Mouse (Mus musculus): ENCODE data around the gene Vps26a.
"Not testable (repeated sequence)": the region's sequence is repeated elsewhere in the genome, so short reads cannot be mapped to it uniquely, and the experiment has no call there.

Gene Vps26a

DNA sequence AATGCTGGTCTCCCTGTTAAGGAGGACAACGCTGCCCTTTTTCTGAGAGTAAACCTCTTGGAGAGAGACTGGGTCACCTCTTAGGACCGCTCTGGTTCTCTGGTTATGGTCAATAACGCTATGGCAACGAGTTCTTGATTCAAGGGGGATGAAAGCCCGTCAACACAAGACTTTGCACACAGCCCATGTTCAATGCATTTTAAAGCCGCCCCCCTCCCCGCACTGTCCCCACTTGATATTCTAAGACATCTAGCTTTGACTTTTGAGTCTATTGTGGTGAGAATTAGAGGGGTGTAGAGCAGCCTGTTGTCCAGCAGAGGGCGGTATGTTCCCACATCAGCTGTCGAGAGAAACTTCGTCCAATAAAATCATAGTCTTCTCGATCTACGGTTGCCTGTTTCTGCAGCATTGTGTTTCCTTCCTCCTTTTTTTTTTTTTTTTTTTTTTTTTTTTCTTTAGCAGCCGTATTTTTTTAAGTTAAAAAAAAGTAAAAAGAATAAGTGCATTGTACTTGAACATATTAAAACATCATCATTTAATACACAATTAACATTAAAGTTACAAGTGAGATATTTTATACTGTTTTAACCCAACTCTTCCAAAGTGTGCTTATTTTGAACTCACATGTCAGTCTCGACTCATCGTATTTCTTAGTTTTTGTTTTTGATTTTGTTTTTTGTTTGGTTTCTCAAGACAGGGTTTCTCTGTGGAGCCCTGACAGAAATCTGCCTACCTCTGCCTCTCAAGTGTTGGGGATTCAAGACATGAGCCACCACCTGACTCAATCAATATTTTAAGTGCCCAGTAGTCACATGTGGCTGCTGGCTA, 13.7 kb upstream of the Vps26a start:
- DNase-seq = peak; percentile 58 to 59

DNA sequence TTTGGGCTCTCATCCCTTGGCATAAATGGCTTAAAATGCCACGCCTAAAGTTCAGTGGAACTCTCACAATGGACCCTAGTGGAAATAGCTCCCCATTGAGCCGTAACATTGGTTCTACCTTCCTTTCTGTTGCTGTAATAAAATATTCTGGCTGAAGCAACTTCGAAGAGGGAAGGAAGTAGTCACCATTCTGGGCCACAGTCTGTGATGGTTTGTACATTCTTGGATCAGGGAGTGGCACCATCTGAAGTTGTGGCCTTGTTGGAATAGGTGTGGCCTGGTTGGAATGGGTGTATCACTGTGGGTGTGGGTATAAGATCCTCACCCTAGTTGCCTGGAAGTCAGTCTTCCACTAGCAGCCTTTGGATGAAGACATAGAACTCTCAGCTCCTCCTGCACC, 5.1 kb upstream of the Vps26a start:
- not testable (repeated sequence) for DNase-seq

DNA sequence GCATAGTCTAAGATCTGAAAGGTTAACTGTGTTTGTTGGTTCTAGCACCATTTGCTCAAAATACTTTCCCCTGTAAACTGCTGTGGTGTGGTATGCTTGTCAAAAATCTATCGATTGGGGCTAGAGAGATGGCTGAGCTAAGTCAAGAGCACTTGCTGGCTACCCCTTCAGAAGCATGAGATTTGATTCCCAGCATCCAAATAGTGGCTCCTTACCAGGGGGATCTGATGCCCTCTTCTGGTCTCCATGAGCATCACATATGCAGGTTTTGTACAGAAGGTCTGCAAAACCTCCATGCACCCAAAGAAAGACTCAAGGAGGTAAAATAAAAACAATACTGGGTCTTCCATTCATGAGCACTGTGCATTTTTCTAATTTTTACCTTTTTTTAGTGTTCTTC, 1.7 kb upstream of the Vps26a start:
- DNase-seq = peak; percentile 65 to 71

DNA sequence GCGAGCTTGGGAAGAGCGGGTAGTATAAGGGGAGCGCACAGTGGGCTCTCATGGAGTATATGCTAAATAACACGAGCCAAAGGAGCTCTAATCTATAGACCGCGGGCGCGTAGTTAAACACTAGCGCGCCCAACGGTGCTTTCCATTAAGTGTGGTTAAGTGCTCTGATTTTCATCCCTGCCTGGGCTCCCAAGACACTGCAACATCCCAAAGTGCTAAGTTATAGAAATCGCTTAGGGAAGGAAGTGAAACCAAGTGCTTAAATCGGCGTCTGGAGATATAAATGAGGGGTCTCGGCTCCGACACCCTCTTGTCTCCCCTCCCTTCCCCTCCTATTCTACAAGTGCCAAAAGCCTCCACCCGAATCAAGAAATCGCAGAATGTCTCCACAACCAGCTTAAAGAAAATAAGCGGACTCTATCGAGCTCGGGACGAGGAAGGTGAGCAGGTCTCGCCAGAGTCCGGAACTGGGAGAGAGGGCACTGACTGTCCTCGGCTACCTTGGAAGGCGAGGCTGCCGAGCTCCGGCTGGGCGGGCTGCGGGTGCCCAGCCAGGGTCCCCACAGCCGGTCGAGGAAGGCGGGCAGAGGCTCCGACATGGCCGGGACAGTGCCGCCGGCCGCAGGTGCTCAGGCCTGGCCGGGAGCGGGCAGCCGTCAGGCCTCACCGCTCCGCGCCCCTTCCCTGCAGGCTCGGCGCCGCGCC, 575 bp downstream of the Vps26a start:
- no peak for DNase-seq

DNA sequence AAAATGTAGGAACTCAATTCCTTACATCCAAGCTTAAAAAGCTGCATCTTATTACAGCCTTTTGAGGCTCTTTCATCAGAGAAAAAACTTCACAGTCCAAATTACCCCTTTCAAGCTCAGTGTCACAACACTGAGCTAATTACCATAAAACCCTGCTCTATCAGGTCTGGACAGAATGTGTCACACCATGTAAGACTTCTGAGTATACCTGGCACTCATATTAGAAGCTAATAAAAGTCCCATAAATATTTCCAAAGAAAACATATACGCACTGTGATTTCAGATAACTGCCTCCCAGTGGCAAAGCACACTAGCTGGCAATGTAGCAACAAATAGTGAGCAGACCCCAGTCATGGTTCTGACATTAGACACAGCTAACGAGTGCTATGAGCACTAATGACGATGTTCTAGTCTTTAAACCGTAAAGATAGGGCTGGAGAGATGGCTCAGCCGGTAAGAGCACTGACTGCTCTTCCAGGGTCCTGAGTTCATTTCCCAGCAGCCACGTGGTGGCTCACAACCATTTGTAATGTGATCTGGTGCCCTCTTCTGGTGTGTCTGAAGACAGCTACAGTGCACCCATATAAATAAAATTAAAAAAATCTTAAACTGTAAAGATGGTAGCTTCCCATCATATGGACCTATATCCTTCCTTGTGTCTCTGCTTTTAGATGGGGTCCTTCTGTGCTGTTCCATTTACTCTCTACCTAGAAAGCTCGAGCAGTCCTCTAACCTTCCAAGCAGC, 5.3 kb downstream of the Vps26a start:
- no peak for DNase-seq

DNA sequence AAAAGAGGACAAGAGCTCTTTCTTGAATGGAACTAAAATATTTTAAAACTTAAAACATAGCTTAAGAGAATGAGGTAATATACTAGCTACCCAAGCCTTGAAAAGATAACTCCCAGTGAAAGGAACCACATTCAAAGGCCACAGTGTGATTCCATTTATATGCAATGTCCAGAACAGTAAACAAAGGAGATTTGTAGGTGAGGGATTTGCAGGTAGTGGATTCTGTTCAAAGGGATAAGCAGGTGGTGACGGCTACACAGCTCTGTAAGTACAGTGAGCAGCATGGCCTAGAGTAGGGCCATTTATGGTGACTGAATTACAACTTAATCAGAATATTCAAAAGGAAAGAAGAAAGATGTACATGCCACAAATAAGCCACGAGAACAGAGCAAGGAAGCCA, 9.6 kb downstream of the Vps26a start:
- no peak for DNase-seq

DNA sequence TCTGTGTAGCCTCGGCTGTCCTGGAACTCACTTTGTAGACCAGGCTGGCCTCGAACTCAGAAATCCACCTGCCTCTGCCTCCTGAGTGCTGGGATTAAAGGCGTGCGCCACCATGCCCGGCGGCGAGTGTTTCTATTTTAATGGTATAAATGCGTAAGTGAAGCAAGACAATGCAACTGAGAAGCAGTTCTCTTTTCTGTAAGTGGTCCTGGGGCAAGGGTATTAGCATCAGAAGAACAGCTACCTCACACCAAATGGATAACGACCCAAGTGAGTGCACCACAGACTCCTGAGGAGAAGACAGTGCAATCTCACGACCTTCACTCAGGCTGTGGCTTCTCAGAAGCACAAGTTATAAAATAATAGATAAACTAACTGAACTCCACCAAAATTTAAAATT, 11.7 kb downstream of the Vps26a start:
- DNase-seq = no peak

DNA sequence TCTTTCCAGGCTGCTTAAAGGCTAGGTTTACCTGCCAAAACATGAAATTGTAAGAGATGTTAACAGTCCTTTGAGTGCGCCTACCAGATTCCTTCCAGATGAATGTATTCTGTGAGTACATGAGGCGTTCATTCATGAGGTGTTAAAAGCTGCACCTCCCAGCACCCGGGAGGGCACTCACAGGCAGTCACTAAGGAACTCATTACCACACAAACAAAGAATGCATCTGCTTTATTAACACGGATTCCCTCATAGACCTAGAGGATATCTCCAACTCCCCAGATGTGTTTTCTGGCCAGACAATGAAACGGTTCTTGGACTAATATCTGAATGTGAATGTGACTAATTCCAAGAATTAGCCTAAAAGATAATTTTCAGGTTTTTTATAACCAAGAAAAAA, 15.5 kb downstream of the Vps26a start:
- DNase-seq = no peak

DNA sequence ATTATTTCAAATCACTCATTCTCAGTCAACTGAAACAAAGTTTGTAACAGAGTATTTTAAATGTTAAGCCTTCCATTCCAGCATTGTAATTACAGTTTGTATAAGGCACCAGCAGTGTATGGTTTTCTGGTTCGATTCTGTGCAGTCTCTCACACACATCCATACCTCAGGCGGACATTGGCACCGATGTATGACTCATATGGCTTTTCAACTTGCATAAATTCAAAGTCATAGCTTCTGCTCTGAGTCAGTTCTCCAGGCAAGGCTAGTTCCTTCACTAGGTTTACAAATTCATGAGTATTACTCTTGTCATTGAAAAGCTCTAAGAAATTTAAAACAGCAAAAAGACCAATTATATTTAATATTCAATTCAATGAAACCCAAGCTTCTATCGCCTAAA, 16.9 kb downstream of the Vps26a start:
- DNase-seq = no peak

DNA sequence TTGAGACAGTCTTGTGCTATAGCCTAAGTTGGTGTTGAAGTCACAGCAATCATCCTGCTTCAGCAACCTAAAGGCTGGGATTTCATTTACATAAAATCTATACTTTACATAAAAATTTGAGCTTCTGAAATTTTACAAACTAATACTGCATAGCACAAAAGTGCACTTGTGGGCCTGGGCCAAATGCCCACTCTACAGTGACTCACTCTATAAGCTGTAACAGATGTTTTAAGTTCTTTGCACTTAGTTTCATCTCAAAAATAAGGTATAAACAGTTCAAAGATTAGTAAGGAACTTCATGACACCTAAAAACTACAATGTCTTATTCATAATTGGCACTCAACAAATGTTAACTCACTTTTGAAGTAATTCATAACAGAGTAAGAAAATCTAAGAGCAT, 25.3 kb downstream of the Vps26a start:
- no peak for DNase-seq

DNA sequence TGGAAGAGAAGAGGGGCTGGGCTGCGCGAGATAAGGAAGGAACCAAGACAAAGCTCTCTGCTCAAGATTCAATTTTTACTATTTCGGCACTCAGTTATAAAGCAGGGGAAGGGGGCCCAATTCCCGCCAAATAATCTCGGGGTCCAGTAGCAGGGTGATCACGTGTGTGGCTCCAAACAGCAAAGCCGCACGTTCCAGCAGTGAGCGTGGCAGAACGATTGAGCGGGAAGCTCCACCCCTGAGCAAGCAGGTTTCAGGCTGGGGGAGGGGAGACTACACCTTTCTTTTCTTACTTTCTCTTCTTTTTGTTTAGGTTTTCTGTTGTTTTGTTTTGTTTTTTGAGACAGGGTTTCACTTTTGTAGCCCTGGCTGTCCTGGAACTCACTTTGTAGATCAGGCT, 34.6 kb downstream of the Vps26a start:
- not testable (repeated sequence) for DNase-seq

DNA sequence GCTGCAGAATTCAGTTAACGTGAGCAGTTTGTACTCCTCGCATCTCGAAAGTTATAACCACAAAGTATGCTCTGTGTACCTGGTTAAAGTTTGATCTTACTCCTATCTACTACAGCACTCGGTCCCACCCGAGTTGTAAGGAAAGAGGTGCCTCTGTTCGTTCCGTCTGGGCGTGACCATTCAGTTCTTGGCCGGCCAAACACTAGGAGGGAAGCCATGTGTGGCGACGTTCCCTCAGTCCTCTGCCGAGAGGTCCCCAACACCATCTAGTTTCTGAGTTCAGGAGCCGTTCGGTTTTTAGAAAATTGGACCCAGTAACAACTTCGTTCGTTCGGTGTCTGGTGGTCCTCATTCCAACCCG, 36.3 kb downstream of the Vps26a start:
- peak in 1 of 2 experiments; percentile 48 for DNase-seq

DNA sequence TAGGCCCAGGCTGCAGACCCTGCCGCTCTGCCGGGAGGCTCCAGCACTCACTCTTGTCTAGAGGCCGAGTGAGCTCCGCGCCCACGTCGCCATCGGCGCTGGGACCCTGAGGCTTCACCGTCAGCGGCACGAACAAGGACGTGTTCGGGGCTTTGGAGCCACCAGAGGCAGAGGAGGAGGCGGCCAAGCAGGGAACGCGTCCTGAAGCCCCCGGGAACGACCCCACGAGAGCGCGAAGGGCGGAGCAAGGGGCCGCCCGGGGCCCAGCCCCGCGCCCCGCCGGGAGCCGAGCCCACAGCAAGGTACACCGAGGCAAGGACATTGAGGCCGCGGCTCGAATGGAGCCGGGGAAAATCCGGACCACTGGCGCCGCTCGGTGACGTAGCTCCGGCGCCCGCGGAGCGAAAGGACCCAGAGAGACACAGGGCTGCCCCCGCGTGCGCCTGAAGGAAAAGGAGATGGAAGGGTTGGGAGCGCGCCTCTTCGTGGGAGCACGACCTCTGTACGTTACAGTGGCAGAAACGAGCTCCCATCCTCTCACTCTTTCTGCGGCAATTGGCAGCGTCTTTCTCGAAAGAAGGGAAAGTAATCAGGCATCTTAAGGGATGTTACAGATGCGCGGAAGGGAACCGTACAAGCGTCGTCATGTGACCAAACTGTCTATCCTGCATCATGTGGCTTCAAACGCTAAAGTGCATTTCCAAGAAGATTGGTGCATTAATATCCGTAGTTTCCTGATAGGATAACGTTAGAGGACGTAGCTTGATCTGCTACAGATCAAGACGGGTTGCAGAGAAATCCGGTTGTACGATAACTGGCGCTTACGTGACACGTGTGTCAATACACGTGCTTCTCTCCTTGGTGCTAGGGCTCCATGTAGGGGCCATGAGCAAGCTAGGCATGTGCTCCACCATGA, 37.0 kb downstream of the Vps26a start, which contains the start of the genes 4930507D05Rik and Supv3l1:
Gene 4930507D05Rik (plus strand): TSS at position 126 of the 916 bp plus-strand sequence.
Gene Supv3l1 (minus strand): TSS at position 375 of the 916 bp plus-strand sequence.
- DNase-seq = peak; percentile 92 to 93

DNA sequence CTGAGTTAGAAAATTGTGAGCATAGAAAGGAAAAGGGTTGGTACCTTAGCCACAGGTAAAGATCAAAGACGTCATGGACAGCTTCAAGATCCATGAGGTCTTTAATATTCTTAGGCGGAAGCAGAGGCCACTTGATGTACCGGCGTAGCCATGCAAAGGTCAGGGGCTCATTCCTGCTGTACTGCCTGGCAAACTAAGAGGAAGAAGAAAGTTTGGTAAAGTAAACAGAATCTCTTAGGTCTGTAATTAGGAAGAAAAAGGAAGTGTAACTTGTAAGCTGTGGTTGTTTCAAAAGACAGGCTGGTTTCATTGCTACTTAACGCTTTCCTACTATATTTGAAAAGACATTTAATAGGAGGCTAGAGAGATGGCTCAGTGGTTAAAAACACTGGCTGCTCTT, 56.2 kb downstream of the Vps26a start:
- DNase-seq = no peak

DNA sequence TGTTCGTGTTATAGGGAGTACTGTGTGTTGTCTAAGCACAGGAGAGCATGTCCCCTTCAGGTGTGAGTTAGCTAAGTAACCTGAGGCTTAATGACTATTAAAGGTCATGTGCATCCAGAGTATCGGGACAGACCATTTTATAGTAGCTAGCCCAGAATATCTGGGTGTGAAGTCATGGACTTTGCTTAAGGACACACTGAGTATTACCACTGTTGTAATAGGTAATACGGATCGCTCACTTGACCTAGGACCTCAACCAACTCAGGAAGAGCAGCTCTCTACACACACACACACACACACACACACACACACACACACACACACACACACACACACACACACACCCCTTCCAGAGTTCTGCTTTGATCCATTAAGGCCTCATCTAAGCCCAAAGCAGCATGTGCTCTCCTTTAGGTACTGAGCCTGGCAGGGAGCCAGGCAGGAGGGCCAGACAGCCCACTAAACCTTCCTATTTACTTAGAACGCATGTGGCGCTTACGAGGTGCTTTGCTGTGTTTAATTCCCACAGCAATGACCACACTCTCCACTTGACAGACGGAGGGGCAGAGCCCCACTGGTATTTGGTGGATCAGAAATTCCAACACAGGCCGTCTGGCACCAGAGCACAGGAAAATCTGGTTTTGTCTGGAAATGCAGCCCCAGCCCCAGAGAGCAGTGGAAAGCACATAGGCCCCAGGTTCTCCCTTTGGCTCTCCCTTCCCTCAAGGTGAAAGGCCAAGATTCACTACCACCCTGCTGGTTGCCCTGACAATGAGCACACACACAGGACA, 61.3 kb downstream of the Vps26a start:
- DNase-seq = peak; percentile 2 to 41

DNA sequence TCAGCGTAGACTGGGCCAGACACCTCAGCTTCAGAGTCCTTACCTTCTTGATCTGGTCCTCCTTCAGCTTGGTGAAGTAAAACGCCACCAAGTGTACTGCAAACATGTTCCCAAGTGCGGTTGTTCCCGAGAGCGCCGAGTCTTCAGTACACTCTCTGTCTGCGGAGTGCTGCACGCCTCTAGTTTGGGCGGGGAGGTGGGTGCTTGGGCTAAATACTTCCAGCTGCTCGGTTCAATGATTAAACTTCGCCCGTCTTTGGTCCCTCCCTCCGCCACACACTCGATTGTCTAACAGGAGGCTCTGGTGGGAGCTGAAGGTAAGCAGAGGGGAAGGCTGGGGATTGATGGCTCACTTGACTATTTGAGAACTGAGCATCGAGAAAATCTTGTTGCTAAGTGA, 64.3 kb downstream of the Vps26a start, which contains the start of gene Hkdc1:
Gene Hkdc1 (minus strand): TSS at position 237 of the 400 bp plus-strand sequence.
- DNase-seq = peak; percentile 20 to 56

DNA sequence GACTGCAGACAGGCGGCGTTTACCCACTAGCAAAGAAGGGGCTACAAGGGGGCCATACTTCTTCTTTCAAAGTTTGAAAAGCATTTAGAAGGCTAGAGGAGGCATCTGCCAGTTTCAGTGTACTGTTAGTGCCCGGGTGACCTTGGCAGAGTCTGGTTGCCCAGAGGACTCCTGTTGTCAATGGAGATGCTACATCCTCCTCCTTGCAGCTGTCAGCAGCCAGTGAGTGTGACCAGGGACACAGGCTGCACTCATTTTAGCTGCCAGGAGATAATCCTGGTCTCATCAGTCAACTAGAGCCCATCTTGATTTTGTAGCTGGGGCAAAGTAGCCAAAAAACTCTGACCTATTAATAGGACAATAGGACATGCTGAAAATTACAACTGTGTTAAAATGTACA, 65.5 kb downstream of the Vps26a start:
- no peak for DNase-seq

DNA sequence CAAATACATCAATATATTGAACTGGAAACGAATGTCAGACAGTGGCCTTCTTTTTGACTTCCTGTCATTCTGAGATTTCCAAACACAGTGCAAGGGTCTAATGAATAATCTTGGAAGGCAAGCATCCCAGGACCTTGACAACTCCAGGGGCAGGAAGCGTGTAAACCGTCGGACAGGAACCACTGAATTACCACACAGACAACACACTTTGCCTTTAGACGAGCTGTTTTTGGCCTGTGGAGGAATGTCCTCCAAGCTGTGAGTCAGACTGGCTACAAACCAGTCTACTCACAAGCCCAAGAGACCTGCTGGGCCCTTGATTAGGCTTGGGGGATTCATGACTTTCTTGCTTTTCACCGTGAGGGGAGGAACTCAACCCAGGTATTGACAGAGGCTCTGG, 66.2 kb downstream of the Vps26a start:
- DNase-seq = no peak

DNA sequence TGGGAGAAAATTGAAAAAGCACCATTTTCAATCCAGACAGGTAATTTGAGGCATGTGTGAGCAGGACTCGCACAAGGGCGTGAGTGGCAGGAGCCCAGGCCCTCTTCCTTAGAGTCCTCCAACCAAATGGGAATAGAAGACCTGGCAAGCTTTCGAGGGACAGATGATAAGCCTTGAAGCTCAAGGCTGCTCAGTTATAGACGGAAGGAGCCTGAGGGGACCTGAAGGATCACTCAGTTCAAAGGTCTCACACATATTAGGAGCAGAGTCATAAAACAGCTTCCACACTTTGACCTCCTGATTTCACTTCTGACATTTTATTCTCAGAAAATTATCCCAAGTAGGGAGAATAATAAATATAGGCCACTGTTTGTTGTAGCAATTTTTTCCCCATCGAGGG, 67.2 kb downstream of the Vps26a start:
- no peak for DNase-seq

DNA sequence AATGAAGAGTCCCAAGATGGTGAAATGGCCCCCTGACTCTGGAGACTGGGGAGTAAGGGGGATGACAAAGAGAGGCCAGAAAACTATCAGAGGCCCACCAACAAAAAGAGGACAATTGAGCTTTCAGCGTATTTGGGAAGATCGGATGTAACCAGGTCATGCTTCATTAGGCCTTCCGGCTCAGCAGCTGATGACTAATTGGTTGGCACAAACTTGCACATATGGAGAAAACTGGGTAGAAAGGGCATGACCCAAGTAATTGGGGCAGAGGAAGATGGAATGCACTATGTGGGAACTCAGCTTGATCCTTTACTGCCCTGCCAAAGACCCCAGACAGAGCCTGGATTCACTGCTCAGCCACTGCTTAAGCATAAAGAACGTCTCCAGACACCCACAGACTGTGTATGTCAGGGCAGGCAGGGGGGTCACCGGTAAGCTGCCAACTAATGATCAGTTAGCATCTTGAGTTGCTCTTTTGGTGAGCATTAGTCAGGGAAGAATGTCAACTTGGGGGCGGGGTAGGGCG, 67.7 kb downstream of the Vps26a start:
- DNase-seq = no peak

DNA sequence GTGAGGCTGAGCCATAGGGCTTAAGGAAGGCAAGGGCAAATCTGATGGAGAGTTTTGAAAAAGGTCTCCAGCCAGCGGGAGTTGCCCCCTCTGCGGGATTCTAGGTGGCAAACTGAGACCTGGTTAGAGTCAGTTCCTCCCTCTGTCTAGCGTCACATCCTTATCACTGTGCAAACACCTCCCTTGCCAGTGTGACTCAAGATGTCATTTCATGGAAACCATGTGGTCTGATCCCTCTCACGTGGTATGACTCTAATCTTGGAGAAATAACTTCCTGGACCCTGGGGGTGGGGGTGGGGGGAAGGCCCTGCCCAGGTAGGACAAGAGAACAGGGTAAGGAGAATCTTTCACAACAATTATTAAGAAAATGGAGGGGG, 73.0 kb downstream of the Vps26a start:
- DNase-seq = no peak

Measured in kidney, postnatal 25 days (tissue).